Mouse (Mus musculus): ENCODE data around the gene Fkbp5. TPM values are rescaled to one million over a fixed set of nuclear protein-coding genes. Genes with fewer than 3 reads are reported as not detected.
"Not testable (repeated sequence)": the region's sequence is repeated elsewhere in the genome, so short reads cannot be mapped to it uniquely, and the experiment has no call there.

Fkbp5 gene
- polyA plus RNA-seq, 1 experiment from 2014 or later = 35.0 TPM

DNA sequence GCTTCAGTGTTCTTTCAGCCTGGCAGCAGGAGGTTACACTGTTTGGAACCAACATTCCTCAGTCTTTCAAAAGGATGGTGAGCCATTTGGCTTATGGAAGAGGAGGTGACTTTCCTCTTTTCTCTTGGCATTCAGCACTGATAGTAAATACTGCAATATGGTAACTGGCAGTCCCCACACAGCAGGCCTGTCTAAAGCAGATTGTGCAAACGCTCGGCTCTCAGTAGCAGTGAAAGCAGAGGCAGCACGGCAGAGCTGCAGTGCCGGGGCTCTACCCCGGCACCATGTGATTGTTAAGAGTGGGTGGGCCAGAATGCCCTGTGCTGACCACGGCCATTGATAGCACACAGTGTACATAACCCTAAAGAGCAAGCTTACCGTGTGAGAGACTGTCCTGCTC, 110.9 kb downstream of the Fkbp5 start:
- no peak overlapping the region for H3K27ac ChIP-seq
- no peak overlapping the region for H3K4me2 ChIP-seq
- ATAC-seq (replicated peaks; ENCODE audit: low FRiP score) = no peak
- no peak overlapping the region for H3K4me3 ChIP-seq (replicated peaks)
- peaks cover 49% of the 10 kb centered on the region for H3K36me3 ChIP-seq
- no peaks in the 10 kb centered on the region for H3K27me3 ChIP-seq
- WGBS = 92% methylated on average over 7 of the region's 7 CpGs
- H3K4me1 ChIP-seq = no peaks in the 10 kb centered on the region
- no peak overlapping the region for H3K9ac ChIP-seq
- no peaks in the 10 kb centered on the region for H3K9me3 ChIP-seq (replicated peaks)

DNA sequence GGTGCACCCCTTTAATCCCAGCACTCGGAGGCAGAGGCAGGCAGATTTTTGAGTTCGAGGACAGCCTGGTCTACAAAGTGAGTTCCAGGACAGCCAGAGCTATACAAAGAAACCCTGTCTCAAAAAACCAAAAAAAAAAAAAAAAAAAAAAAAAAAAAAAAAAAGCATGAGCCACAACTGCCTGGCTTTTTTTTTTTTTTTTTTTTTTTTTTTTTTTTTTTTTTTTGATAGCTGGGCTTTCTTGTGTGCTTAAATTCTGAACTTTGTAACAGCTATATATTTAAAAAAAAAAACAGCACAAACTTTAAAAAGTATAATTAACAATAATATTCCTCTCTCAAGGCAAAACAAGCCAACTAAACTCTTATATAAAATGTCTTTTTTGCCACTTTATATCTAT, 112.6 kb downstream of the Fkbp5 start:
- H3K27me3 ChIP-seq; ATAC-seq (replicated peaks; ENCODE audit: low FRiP score); H3K4me1 ChIP-seq; H3K9ac ChIP-seq; H3K4me2 ChIP-seq; H3K27ac ChIP-seq; H3K4me3 ChIP-seq (replicated peaks); H3K9me3 ChIP-seq (replicated peaks): not testable (repeated sequence)
- 97% methylated on average over 2 of the region's 2 CpGs for WGBS
- peaks cover 45% of the 10 kb centered on the region for H3K36me3 ChIP-seq

GRCm38 (mm10) chr17:28404301-28404700, 113.0 kb downstream of the Fkbp5 start:
- H3K4me3 ChIP-seq (replicated peaks) = no peak overlapping the region
- no peaks in the 10 kb centered on the region for H3K9me3 ChIP-seq (replicated peaks)
- WGBS = 97% methylated on average over 11 of the region's 11 CpGs
- peaks cover 50% of the 10 kb centered on the region for H3K36me3 ChIP-seq
- H3K27me3 ChIP-seq = no peaks in the 10 kb centered on the region
- H3K27ac ChIP-seq = no peak overlapping the region
- no peaks in the 10 kb centered on the region for H3K4me1 ChIP-seq
- no peak overlapping the region for H3K4me2 ChIP-seq
- H3K9ac ChIP-seq = no peak overlapping the region
- ATAC-seq (replicated peaks; ENCODE audit: low FRiP score) = no peak

DNA sequence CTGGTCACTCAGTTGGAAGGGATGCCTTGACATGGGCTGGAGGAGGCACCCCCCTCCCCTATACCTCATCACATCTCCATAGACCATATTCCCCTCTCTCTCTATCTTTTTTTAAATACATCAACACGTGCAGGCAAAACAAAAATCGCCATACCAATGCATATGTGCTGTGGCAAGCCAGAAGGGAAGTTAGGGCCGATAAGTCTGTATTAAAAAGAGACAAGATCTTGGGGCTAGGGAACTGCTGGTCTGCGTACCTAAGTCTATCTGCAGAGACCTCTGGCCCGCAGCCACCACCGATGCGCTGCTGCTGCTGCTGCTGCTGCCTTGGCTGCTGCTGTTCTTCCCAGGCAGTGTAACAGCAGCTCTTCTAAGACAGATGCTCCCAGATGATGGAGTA, 122.3 kb downstream of the Fkbp5 start:
- H3K4me3 ChIP-seq (replicated peaks) = no peak overlapping the region
- no peak overlapping the region for H3K4me2 ChIP-seq
- H3K9ac ChIP-seq = no peak overlapping the region
- WGBS = 80% methylated on average over 7 of the region's 7 CpGs
- H3K9me3 ChIP-seq (replicated peaks) = no peaks in the 10 kb centered on the region
- H3K36me3 ChIP-seq = peaks cover 19% of the 10 kb centered on the region; the same call in 1 of the 2 replicates
- peaks cover 18% of the 10 kb centered on the region for H3K4me1 ChIP-seq
- no peak overlapping the region for H3K27ac ChIP-seq
- no peaks in the 10 kb centered on the region for H3K27me3 ChIP-seq
- ATAC-seq (replicated peaks; ENCODE audit: low FRiP score) = no peak

- Histone ChIP-seq H3K9me3 (replicated peaks) (no peaks in the 10 kb centered on the region), H3K27me3 (peaks cover 2% of the 10 kb centered on the region; the same call in 1 of the 2 replicates), H3K4me1 (peaks cover 18% of the 10 kb centered on the region), H3K36me3 (peaks cover 12% of the 10 kb centered on the region; the same call in 1 of the 2 replicates), H3K4me2 (no peak overlapping the region), H3K27ac (no peak overlapping the region), H3K9ac (no peak overlapping the region), H3K4me3 (replicated peaks) (no peak overlapping the region)
- ATAC-seq (replicated peaks; ENCODE audit: low FRiP score) = no peak
- WGBS = 59% methylated on average over 15 of the region's 15 CpGs
Measured at GRCm38 (mm10) chr17:28394051-28394765, 123.1 kb downstream of the Fkbp5 start.

DNA sequence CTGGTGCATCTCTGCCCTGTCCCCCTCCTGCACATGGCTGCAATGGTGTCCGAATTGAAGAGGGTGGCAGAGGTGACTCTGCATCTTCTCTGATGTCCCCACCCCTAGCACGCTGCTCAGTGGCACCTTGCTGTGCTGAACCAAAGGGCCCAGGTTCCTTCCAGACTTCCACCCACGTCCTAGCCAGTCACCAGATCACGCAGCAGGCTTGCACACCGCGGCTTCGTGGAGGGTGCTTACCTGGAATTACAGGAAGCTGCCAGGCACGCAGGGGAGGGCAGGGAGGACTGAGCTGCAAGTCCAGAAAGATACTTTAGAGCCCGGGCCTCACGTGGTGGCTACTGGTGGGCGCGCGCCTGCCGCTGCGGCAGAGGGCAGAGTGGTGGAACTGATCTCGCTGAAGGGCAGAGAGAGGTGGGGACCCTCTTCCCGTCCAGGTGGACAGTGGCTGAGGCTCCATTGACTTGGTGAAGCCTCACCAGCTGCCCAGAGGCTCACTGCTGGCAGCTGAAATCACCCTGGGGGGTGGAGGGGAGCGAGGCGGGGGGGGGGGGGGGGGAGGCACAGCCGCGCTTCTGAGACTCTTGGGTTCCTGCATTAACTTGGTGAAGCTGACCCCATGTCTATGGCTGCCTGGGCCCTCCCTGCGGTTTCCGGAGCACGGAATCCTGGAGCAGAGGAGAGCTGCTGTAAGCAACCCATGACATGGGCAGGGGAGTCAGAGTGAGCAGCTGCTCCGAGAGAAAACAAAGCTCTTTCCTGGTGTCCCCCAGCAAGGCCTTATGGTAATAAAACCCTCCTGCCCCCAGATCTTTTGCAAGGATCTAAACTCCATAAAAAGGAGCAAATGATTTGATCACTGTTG, 125.5 kb downstream of the Fkbp5 start:
- no peaks in the 10 kb centered on the region for H3K36me3 ChIP-seq
- peak overlapping the region; percentile 15 for H3K4me3 ChIP-seq (replicated peaks)
- no peak overlapping the region for H3K9ac ChIP-seq
- H3K27me3 ChIP-seq = peaks cover 21% of the 10 kb centered on the region; the same call in 1 of the 2 replicates
- 0 out of 2 replicates have a peak, but pooled peaks have one; percentile 40 for ATAC-seq (replicated peaks; ENCODE audit: low FRiP score)
- peaks cover 18% of the 10 kb centered on the region for H3K4me1 ChIP-seq
- peak overlapping the region; percentile 48 for H3K4me2 ChIP-seq
- 7% methylated on average over 24 of the region's 25 CpGs for WGBS
- 0 out of 2 replicates have a peak overlapping the region, but pooled peaks have one; percentile 27 for H3K27ac ChIP-seq
- no peaks in the 10 kb centered on the region for H3K9me3 ChIP-seq (replicated peaks)

DNA sequence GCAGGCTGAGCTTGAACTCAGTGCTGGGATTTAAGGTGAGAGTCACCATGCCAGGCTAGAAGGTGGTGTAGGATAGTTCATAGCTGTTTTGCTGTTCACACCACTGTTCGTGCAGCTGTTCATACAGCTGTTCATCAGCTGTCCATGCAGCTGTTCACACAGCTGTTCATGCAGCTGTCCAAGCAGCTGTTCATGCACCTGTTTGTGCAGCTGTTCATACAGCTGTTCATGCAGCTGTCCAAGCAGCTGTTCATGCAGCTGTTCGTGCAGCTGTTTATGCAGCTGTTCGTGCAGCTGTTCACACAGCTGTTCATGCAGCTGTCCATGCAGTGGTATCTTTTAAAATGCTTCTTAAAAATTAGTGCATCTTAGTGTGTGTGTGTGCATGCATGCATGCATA, 128.8 kb downstream of the Fkbp5 start:
- no peak for ATAC-seq (replicated peaks; ENCODE audit: low FRiP score)
- Histone ChIP-seq H3K4me2 (no peak overlapping the region), H3K4me3 (replicated peaks) (no peak overlapping the region), H3K9me3 (replicated peaks) (no peaks in the 10 kb centered on the region), H3K4me1 (peaks cover 20% of the 10 kb centered on the region), H3K36me3 (no peaks in the 10 kb centered on the region), H3K27me3 (peaks cover 32% of the 10 kb centered on the region), H3K9ac (no peak overlapping the region), H3K27ac (no peak overlapping the region)
- 80% methylated on average over 3 of the region's 3 CpGs for WGBS

- Histone ChIP-seq H3K27me3 (peaks cover 32% of the 10 kb centered on the region), H3K4me3 (replicated peaks) (peak overlapping the region; percentile 16; the same call in 1 of the 2 replicates)
- ATAC-seq (replicated peaks; ENCODE audit: low FRiP score) = no peak
Measured at GRCm38 (mm10) chr17:28386150-28386905, 131.0 kb downstream of the Fkbp5 start.

GRCm38 (mm10) chr17:28384298-28384697, 133.0 kb downstream of the Fkbp5 start:
- 74% methylated on average over 4 of the region's 4 CpGs for WGBS
- Histone ChIP-seq H3K4me2 (no peak overlapping the region), H3K9ac (no peak overlapping the region), H3K9me3 (replicated peaks) (no peaks in the 10 kb centered on the region), H3K4me3 (replicated peaks) (no peak overlapping the region), H3K4me1 (peaks cover 4% of the 10 kb centered on the region; the same call in 1 of the 2 replicates), H3K36me3 (no peaks in the 10 kb centered on the region), H3K27ac (no peak overlapping the region), H3K27me3 (peaks cover 35% of the 10 kb centered on the region)
- no peak for ATAC-seq (replicated peaks; ENCODE audit: low FRiP score)

More at GRCm38 (mm10) chr17:28386150-28386905, 131.0 kb downstream of the Fkbp5 start:
- Histone ChIP-seq H3K36me3 (no peaks in the 10 kb centered on the region), H3K27ac (no peak overlapping the region), H3K4me2 (peak overlapping the region; percentile 47), H3K9ac (no peak overlapping the region), H3K9me3 (replicated peaks) (no peaks in the 10 kb centered on the region), H3K4me1 (peaks cover 4% of the 10 kb centered on the region; the same call in 1 of the 2 replicates)
- 4% methylated on average over 23 of the region's 23 CpGs for WGBS

- Histone ChIP-seq H3K9me3 (replicated peaks) (no peaks in the 10 kb centered on the region), H3K4me3 (replicated peaks) (no peak overlapping the region), H3K36me3 (no peaks in the 10 kb centered on the region), H3K27ac (no peak overlapping the region), H3K27me3 (peaks cover 20% of the 10 kb centered on the region), H3K9ac (no peak overlapping the region), H3K4me1 (peaks cover 7% of the 10 kb centered on the region), H3K4me2 (no peak overlapping the region)
- WGBS = 16% methylated on average over 6 of the region's 6 CpGs
- no peak for ATAC-seq (replicated peaks; ENCODE audit: low FRiP score)
Measured at GRCm38 (mm10) chr17:28380255-28380654, 137.1 kb downstream of the Fkbp5 start.

DNA sequence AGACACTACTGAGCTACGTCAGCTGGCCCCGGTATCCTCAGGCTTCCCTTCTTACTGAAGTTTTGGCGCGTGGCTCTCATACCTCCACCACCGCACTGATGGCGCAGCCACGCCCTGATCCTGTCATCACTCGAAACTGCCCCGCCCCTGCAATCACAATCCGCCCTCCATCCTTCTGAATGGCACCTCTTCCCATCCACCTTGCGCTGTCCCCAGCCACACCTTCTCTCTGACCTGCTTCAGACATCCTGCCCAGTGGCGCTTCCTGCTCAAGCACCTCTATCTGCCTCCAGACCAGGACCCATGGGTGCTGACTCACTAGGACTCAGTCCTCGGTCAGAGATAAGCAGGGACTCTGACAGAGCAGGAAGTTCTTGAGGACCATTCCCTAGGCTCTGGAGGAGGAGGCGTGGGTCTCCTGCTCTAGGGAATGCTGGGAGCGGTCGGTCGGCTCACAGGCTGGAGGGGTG, 141.7 kb downstream of the Fkbp5 start:
- H3K9me3 ChIP-seq (replicated peaks) = no peaks in the 10 kb centered on the region
- H3K27ac ChIP-seq = no peak overlapping the region
- peak; percentile 30; the same call in 1 of the 2 replicates for ATAC-seq (replicated peaks; ENCODE audit: low FRiP score)
- H3K4me2 ChIP-seq = peak overlapping the region; percentile 33; the same call in 1 of the 2 replicates
- 12% methylated on average over 17 of the region's 17 CpGs for WGBS
- no peaks in the 10 kb centered on the region for H3K36me3 ChIP-seq
- no peak overlapping the region for H3K9ac ChIP-seq
- no peak overlapping the region for H3K4me3 ChIP-seq (replicated peaks)
- H3K4me1 ChIP-seq = peaks cover 17% of the 10 kb centered on the region
- peaks cover 35% of the 10 kb centered on the region for H3K27me3 ChIP-seq
